Mouse (Mus musculus): Measurements from ENCODE around the gene Plxna2. TPM values are rescaled to one million over a fixed set of nuclear protein-coding genes. Genes with fewer than 3 reads are reported as not detected.

Gene Plxna2
- polyA plus RNA-seq, 1 experiment from 2014 or later: 10.3 TPM

DNA sequence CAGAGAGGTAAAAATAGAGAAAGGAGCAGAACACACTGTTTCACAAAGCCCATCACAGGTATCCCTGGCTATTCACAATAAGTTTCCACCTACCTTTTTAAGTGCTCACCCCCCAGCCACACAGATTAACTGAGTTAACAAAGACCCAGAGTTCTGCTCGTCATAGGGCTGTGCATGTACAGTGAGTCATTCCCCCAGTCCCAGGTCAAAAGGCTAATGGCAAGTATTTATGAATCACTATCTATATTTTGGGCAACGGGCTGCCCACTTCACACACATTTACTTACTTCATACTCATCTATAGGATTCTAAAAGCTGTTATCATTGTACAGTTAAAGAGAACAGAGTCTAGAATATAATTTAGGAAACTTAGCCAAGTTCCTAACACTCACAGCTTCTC, 70.1 kb downstream of the Plxna2 start:
- H3K4me3 ChIP-seq (ENCODE audit: inconsistent target): no peak overlapping the region
- no peaks in the 10 kb centered on the region for H3K36me3 ChIP-seq (ENCODE audit: inconsistent target)
- no peaks in the 10 kb centered on the region for H3K79me2 ChIP-seq (ENCODE audit: inconsistent target)
- WGBS (ENCODE audit: missing documents): 81% methylated on average over 2 of the region's 2 CpGs
- H3K27ac ChIP-seq: 0 out of 2 replicates have a peak overlapping the region, but pooled peaks have one; percentile 21

DNA sequence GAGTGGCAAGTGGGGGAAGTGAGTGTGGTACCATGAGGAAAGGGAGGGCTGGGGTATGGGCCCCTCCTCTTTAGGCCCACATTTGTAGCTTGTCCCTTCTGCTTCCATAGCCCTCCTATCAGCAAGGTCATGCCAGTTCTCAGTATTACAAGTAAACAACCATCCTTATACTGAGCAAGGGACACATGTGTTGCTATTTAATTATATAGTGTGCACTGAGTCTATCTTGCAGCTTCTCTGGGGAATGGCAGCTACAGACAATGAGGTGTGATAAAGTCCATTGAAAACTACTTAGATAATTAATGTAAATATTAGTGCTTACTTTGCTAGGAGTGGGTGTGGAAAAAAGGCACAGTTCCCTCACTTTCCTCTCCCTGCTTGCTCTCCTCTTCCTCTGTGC, 75.0 kb downstream of the Plxna2 start:
- H3K27ac ChIP-seq: no peak overlapping the region
- no peak overlapping the region for H3K4me3 ChIP-seq (ENCODE audit: inconsistent target)
- H3K79me2 ChIP-seq (ENCODE audit: inconsistent target): no peaks in the 10 kb centered on the region
- H3K36me3 ChIP-seq (ENCODE audit: inconsistent target): no peaks in the 10 kb centered on the region

GRCm38 (mm10) chr1:194693488-194693887, 75.5 kb downstream of the Plxna2 start:
- no peak overlapping the region for H3K27ac ChIP-seq
- H3K79me2 ChIP-seq (ENCODE audit: inconsistent target): no peaks in the 10 kb centered on the region
- 95% methylated on average over 2 of the region's 2 CpGs for WGBS (ENCODE audit: missing documents)
- H3K4me3 ChIP-seq (ENCODE audit: inconsistent target): no peak overlapping the region
- H3K36me3 ChIP-seq (ENCODE audit: inconsistent target): no peaks in the 10 kb centered on the region

GRCm38 (mm10) chr1:194694805-194695204, 76.8 kb downstream of the Plxna2 start:
- Histone ChIP-seq H3K79me2 (ENCODE audit: inconsistent target) (no peaks in the 10 kb centered on the region), H3K4me3 (ENCODE audit: inconsistent target) (no peak overlapping the region), H3K27ac (no peak overlapping the region), H3K36me3 (ENCODE audit: inconsistent target) (no peaks in the 10 kb centered on the region)
- WGBS (ENCODE audit: missing documents): 91% methylated on average over 2 of the region's 2 CpGs

GRCm38 (mm10) chr1:194697439-194697838, 79.4 kb downstream of the Plxna2 start:
- Histone ChIP-seq H3K79me2 (ENCODE audit: inconsistent target) (no peaks in the 10 kb centered on the region), H3K27ac (no peak overlapping the region), H3K4me3 (ENCODE audit: inconsistent target) (no peak overlapping the region), H3K36me3 (ENCODE audit: inconsistent target) (no peaks in the 10 kb centered on the region)
- 90% methylated on average over 2 of the region's 2 CpGs for WGBS (ENCODE audit: missing documents)

DNA sequence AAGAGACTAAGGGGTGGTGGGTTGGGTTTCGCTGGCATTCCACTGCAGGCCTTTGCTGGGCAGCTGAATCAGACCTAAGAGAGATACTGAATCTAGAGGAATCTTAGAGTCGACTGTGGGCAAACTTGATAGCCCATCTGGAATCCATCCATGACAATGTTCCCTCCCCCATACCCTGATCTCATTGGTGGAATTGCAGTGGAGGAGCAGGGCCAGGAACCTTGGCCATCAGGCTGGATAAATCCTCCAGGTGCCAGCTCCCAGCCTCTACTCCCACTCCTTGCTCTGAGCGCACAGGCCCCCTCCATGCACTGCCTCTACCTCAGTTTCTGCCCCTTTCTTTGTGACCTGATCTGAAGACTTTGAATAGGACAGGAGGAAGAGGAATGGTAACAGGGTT, 81.3 kb downstream of the Plxna2 start:
- H3K79me2 ChIP-seq (ENCODE audit: inconsistent target): no peaks in the 10 kb centered on the region
- H3K27ac ChIP-seq: no peak overlapping the region
- no peak overlapping the region for H3K4me3 ChIP-seq (ENCODE audit: inconsistent target)
- WGBS (ENCODE audit: missing documents): 89% methylated on average over 3 of the region's 3 CpGs
- no peaks in the 10 kb centered on the region for H3K36me3 ChIP-seq (ENCODE audit: inconsistent target)

GRCm38 (mm10) chr1:194703235-194703634, 85.2 kb downstream of the Plxna2 start:
- Histone ChIP-seq H3K4me3 (ENCODE audit: inconsistent target) (no peak overlapping the region), H3K27ac (no peak overlapping the region), H3K36me3 (ENCODE audit: inconsistent target) (no peaks in the 10 kb centered on the region), H3K79me2 (ENCODE audit: inconsistent target) (no peaks in the 10 kb centered on the region)
- WGBS (ENCODE audit: missing documents): 90% methylated on average over 2 of the region's 2 CpGs

DNA sequence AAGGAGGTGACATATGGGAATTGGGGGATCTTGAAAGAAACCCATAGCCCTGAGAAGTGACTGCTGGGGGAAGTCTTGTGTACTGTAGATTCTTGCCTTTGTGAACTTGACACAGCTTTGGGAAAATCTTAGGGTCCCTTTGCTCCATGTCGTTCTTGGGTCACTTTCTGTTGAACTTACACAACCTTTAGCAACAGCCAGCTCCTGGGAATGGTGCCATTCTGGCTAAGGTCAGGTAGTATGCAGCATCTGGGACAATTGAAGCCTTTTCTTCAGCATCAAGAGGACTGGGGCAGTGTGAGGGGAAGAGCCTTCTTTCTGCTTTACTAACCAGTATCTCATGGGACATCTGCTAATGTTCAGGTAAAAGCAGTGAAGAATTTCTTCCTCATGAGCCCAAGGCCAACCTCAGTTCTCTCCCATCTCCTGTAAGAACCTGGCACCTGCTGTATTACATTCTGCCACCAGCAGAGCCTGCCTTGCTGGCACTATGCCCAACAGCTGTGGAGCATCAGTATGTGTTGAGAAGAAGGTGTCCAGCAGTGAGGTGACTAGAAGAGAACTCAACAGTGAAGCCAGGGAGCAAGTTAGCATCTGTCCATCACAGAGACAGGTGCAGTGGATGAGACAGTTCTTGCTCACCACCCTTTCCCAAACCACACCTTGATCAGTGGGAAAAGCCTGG, 86.3 kb downstream of the Plxna2 start:
- no peaks in the 10 kb centered on the region for H3K79me2 ChIP-seq (ENCODE audit: inconsistent target)
- no peaks in the 10 kb centered on the region for H3K36me3 ChIP-seq (ENCODE audit: inconsistent target)
- H3K4me3 ChIP-seq (ENCODE audit: inconsistent target): no peak overlapping the region
- H3K27ac ChIP-seq: no peak overlapping the region
- WGBS (ENCODE audit: missing documents): 94% methylated on average over 1 of the region's 1 CpGs

DNA sequence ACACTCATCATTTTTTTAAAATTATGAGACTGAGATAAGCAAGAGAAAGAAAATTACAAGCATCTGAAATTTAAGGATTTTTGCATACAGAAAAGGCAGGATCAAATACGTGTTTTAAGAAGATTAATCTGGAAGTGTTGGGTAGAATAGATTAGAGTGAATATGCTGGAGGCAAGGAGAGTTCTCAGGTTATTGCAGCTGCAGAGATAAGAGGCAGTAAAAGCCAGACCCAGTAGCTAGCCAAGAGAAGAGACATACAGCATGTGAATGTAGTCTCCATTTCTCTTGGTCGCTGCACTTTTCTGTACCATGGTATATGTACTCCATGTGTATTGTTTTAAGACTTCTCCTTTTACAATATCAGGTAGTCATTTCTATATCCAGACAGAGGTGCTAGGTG, 88.5 kb downstream of the Plxna2 start:
- Histone ChIP-seq H3K36me3 (ENCODE audit: inconsistent target) (no peaks in the 10 kb centered on the region), H3K4me3 (ENCODE audit: inconsistent target) (no peak overlapping the region), H3K27ac (no peak overlapping the region), H3K79me2 (ENCODE audit: inconsistent target) (no peaks in the 10 kb centered on the region)
- 90% methylated on average over 2 of the region's 2 CpGs for WGBS (ENCODE audit: missing documents)

DNA sequence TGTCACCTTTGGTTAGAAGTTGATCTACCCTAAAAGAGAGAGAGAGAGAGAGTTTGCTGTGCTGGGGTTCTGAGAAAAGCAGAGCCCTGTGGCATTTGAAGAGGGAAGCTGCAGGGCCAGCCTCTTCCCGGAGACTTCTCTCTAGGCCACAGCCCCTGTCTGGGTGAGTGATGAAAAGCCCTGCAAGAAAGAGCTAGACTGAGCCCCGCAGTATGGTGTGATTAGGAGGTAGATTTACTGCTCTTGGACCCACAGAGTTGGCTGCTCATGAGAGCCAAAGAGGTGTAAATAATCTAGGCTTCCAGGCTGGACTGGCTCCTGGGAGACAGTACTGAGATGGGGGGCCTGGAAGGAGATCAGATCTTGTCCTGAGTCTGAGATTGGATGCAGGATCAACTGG, 94.4 kb downstream of the Plxna2 start:
- H3K79me2 ChIP-seq (ENCODE audit: inconsistent target): no peaks in the 10 kb centered on the region
- 84% methylated on average over 2 of the region's 2 CpGs for whole genome bisulfite sequencing (ENCODE audit: missing documents)

DNA sequence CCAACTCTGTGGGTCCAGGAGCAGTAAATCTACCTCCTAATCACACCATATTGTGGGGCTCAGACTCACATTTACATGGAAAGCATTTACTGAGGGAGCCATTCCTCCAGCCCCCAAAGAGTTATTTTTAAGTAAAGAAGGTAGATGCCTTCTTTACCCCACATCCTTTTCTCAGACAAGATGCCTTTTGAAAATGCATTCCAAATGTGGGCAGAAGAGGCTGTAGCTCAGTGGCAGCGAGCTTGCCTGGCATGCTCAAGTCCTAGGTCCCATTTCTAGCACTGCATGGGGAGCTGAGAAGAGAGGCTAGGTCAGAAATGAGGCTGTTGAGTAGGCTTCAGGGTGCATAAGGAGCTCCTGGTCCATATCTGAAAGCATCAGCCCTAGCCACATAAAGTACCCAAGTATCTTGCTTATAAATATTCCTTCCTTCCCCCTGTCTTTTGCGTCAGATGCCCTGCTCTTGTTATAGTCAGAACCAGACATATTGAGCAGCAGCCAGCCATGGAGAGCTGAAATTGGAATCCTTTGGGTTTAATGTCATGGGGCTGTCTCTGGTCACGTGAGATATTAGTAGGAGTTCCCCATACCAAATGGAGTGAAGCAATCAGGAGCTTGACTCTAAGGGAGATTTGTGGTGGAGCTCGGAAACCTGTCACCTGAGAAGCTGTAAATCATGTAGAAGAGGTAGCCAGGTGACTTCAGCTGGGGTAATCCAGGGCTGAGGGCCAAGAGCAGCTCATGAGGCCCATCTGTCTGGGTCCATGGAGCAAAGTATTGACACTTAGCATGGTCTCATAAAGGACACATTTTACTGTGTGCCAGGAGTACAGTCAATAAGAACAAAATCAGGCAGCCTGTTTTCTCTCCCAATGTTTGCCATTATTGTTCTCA, 96.4 kb downstream of the Plxna2 start:
- H3K27ac ChIP-seq: no peak overlapping the region
- H3K4me3 ChIP-seq (ENCODE audit: inconsistent target): no peak overlapping the region
- H3K36me3 ChIP-seq (ENCODE audit: inconsistent target): no peaks in the 10 kb centered on the region
- WGBS (ENCODE audit: missing documents): 91% methylated on average over 4 of the region's 4 CpGs
- no peaks in the 10 kb centered on the region for H3K79me2 ChIP-seq (ENCODE audit: inconsistent target)

More for the DNA sequence above, 94.4 kb downstream of the Plxna2 start:
- Histone ChIP-seq H3K4me3 (ENCODE audit: inconsistent target) (no peak overlapping the region), H3K36me3 (ENCODE audit: inconsistent target) (no peaks in the 10 kb centered on the region), H3K27ac (no peak overlapping the region)

- Histone ChIP-seq H3K27ac (no peak overlapping the region), H3K79me2 (ENCODE audit: inconsistent target) (no peaks in the 10 kb centered on the region), H3K36me3 (ENCODE audit: inconsistent target) (no peaks in the 10 kb centered on the region), H3K4me3 (ENCODE audit: inconsistent target) (no peak overlapping the region)
- WGBS (ENCODE audit: missing documents): 90% methylated on average over 1 of the region's 1 CpGs
Measured at GRCm38 (mm10) chr1:194717451-194717874, 99.4 kb downstream of the Plxna2 start.

- 95% methylated on average over 4 of the region's 4 CpGs for WGBS (ENCODE audit: missing documents)
- no peaks in the 10 kb centered on the region for H3K79me2 ChIP-seq (ENCODE audit: inconsistent target)
- H3K4me3 ChIP-seq (ENCODE audit: inconsistent target): no peak overlapping the region
- no peak overlapping the region for H3K27ac ChIP-seq
- no peaks in the 10 kb centered on the region for H3K36me3 ChIP-seq (ENCODE audit: inconsistent target)
Measured at GRCm38 (mm10) chr1:194720406-194720805, 102.4 kb downstream of the Plxna2 start.

GRCm38 (mm10) chr1:194721260-194721659, 103.2 kb downstream of the Plxna2 start:
- H3K27ac ChIP-seq: no peak overlapping the region
- no peaks in the 10 kb centered on the region for H3K36me3 ChIP-seq (ENCODE audit: inconsistent target)
- no peaks in the 10 kb centered on the region for H3K79me2 ChIP-seq (ENCODE audit: inconsistent target)
- WGBS (ENCODE audit: missing documents): 96% methylated on average over 2 of the region's 2 CpGs
- no peak overlapping the region for H3K4me3 ChIP-seq (ENCODE audit: inconsistent target)

DNA sequence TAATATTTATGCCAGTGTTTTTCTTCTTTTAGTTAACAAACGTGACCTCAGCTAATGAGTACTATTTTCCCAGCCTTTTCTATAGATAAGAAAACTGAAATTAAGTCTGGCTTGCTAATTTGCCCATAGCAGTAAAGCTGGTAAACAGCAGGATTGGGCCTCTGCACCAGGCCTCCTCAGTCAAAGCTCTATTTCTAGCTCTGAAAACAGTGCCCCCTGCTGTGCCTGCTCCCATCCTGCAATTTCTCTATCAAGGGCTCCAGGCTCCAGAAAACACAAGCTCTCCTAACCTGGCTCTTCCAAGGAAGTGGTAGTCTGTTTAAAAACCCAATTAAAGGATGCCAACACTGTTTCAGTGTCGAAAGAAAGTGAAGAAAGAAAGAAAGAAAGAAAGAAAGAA, 104.3 kb downstream of the Plxna2 start:
- Histone ChIP-seq H3K36me3 (ENCODE audit: inconsistent target) (no peaks in the 10 kb centered on the region), H3K27ac (no peak overlapping the region), H3K79me2 (ENCODE audit: inconsistent target) (no peaks in the 10 kb centered on the region), H3K4me3 (ENCODE audit: inconsistent target) (no peak overlapping the region)
- WGBS (ENCODE audit: missing documents): 97% methylated on average over 2 of the region's 2 CpGs
